8 mouse cellular contexts compared by ENCODE assay signal in genomic region chr10:42631754-42632452, GRCm38 (mm10). TPM values are rescaled to one million over a fixed set of nuclear protein-coding genes. Genes with fewer than 3 reads are reported as not detected.
DNase-seq lines count a peak whose midpoint lies in the region; ATAC-seq lines count a peak whose summit lies in the region.

No protein-coding gene starts in this region.

- H3K4me2 ChIP-seq in liver, embryonic 13.5 days, result peak overlapping the region; percentile 70
- H3K4me2 ChIP-seq in intestine, embryonic 16.5 days (ENCODE audit: low read depth, low read length), result peak overlapping the region; percentile 62; the same call in 1 of the 2 replicates
- peak overlapping the region; percentile 33 for H3K4me2 ChIP-seq in neural tube, embryonic 15.5 days

- H3K4me1 ChIP-seq in liver, embryonic 13.5 days (replicated peaks), result peaks cover 43% of the 10 kb centered on the region
- H3K4me1 ChIP-seq in forebrain, embryonic 10.5 days, result peaks cover 92% of the 10 kb centered on the region
- peaks cover 28% of the 10 kb centered on the region for H3K4me1 ChIP-seq in intestine, embryonic 16.5 days (ENCODE audit: control insufficient read depth, insufficient read depth, low read length)
- H3K4me1 ChIP-seq in neural tube, embryonic 15.5 days, result peaks cover 35% of the 10 kb centered on the region

- peaks cover 100% of the 10 kb centered on the region for H3K27me3 ChIP-seq in liver, embryonic 13.5 days
- peaks cover 100% of the 10 kb centered on the region for H3K27me3 ChIP-seq in forebrain, embryonic 10.5 days (ENCODE audit: poor library complexity, severe bottlenecking)
- peaks cover 78% of the 10 kb centered on the region for H3K27me3 ChIP-seq in intestine, embryonic 16.5 days (replicated peaks; ENCODE audit: control insufficient read depth, insufficient read depth, low read length)
- H3K27me3 ChIP-seq in neural tube, embryonic 15.5 days (replicated peaks), result peaks cover 92% of the 10 kb centered on the region

- H3K4me3 ChIP-seq in liver, embryonic 13.5 days (replicated peaks), result peak overlapping the region; percentile 57
- peak overlapping the region; percentile 58 for H3K4me3 ChIP-seq in forebrain, embryonic 10.5 days
- H3K4me3 ChIP-seq in intestine, embryonic 16.5 days (ENCODE audit: low read length), result 0 out of 2 replicates have a peak overlapping the region, but pooled peaks have one; percentile 12
- no peak overlapping the region; the same call in 1 of the 2 replicates for H3K4me3 ChIP-seq in neural tube, embryonic 15.5 days (replicated peaks)

- H3K9me3 ChIP-seq in liver, embryonic 13.5 days (replicated peaks), result no peaks in the 10 kb centered on the region
- H3K9me3 ChIP-seq in forebrain, embryonic 10.5 days, result no peaks in the 10 kb centered on the region
- H3K9me3 ChIP-seq in intestine, embryonic 16.5 days (ENCODE audit: control insufficient read depth, low read length), result no peaks in the 10 kb centered on the region
- no peaks in the 10 kb centered on the region for H3K9me3 ChIP-seq in neural tube, embryonic 15.5 days (replicated peaks)

- WGBS in liver, embryonic 13.5 days (ENCODE audit: insufficient replicate concordance), result 3% methylated on average over 42 of the region's 42 CpGs
- under 1% methylated on average over 42 of the region's 42 CpGs for WGBS in forebrain, embryonic 10.5 days
- WGBS in intestine, embryonic 16.5 days, result 1% methylated on average over 41 of the region's 42 CpGs
- whole genome bisulfite sequencing in neural tube, embryonic 15.5 days, result 2% methylated on average over 42 of the region's 42 CpGs

- no peak overlapping the region for H3K9ac ChIP-seq in liver, embryonic 13.5 days
- no peak overlapping the region for H3K9ac ChIP-seq in intestine, embryonic 16.5 days (ENCODE audit: low read depth, low read length)
- no peak overlapping the region for H3K9ac ChIP-seq in neural tube, embryonic 15.5 days (replicated peaks)

- H3K27ac ChIP-seq in liver, embryonic 13.5 days, result no peak overlapping the region
- peak overlapping the region; percentile 96 for H3K27ac ChIP-seq in forebrain, embryonic 10.5 days
- H3K27ac ChIP-seq in intestine, embryonic 16.5 days (ENCODE audit: low read length), result no peak overlapping the region
- no peak overlapping the region for H3K27ac ChIP-seq in neural tube, embryonic 15.5 days (replicated peaks)

- no peaks in the 10 kb centered on the region for H3K36me3 ChIP-seq in liver, embryonic 13.5 days
- no peaks in the 10 kb centered on the region for H3K36me3 ChIP-seq in forebrain, embryonic 10.5 days (replicated peaks)
- no peaks in the 10 kb centered on the region for H3K36me3 ChIP-seq in intestine, embryonic 16.5 days (ENCODE audit: control insufficient read depth, insufficient read depth, low read length)
- no peaks in the 10 kb centered on the region for H3K36me3 ChIP-seq in neural tube, embryonic 15.5 days

- DNase-seq in liver, embryonic 13.5 days, result no peak
- no peak for DNase-seq in liver
- peak; percentile 81 for DNase-seq in forebrain, embryonic 10.5 days (ENCODE audit: extremely low spot score, low spot score)
- no peak for DNase-seq in T-cell, adult 2 months (ENCODE audit: low spot score)
- DNase-seq in cerebellum, postnatal 14 days, result no peak
- DNase-seq in adrenal gland, postnatal 25 days, result no peak

- no peak for ATAC-seq in liver, embryonic 13.5 days (ENCODE audit: low read depth)
- ATAC-seq in intestine, embryonic 16.5 days, result no peak
- no peak for ATAC-seq in neural tube, embryonic 15.5 days (ENCODE audit: low FRiP score)

RNA-seq across cellular contexts. Expression of gene Ostm1, which starts 48.3 kb away (rescaled TPM):
- polyA plus RNA-seq in liver, embryonic 13.5 days (2015; fragmentation: Nextera tagmentation; extraction: Ambion mirVana), result 15.6 and 18.4 TPM in 2 replicates
- polyA plus RNA-seq in forebrain, embryonic 10.5 days (2016; fragmentation: Nextera tagmentation; extraction: Ambion mirVana), result 44.2 and 44.7 TPM in 2 replicates
- 17.0 and 19.4 TPM in 2 replicates for polyA plus RNA-seq in intestine, embryonic 16.5 days (2015; fragmentation: Nextera tagmentation; extraction: Ambion mirVana)
- polyA plus RNA-seq in neural tube, embryonic 15.5 days (2015; fragmentation: Nextera tagmentation; extraction: Ambion mirVana), result 33.7 and 36.1 TPM in 2 replicates
- 27.4 TPM in 2 replicates for total RNA-seq in adrenal gland, postnatal 25 days (2021)

RNA-seq across cellular contexts. Expression of gene Nr2e1, which starts 48.5 kb away (rescaled TPM):
- not detected in 2 replicates for polyA plus RNA-seq in liver, embryonic 13.5 days (2015; fragmentation: Nextera tagmentation; extraction: Ambion mirVana)
- 80.9 and 87.7 TPM in 2 replicates for polyA plus RNA-seq in forebrain, embryonic 10.5 days (2016; fragmentation: Nextera tagmentation; extraction: Ambion mirVana)
- not detected in 2 replicates for polyA plus RNA-seq in intestine, embryonic 16.5 days (2015; fragmentation: Nextera tagmentation; extraction: Ambion mirVana)
- polyA plus RNA-seq in neural tube, embryonic 15.5 days (2015; fragmentation: Nextera tagmentation; extraction: Ambion mirVana), result not detected in 2 replicates
- total RNA-seq in adrenal gland, postnatal 25 days (2021), result not detected in 2 replicates

Comparison
In these comparisons a context has a peak if more than half of its experiments do, and no peak if none do; other contexts are left out.
1. RNA of gene Nr2e1, which starts 48.5 kb away (polyA plus RNA-seq): 80.9 to 87.7 TPM in forebrain, embryonic 10.5 days; not detected in liver, embryonic 13.5 days, not detected in intestine, embryonic 16.5 days and not detected in neural tube, embryonic 15.5 days; every median in the first group is over 10 times any median in the second.
2. Peak in every context shown above with its lines, with median percentiles within 50 percentile points of each other: H3K4me2 ChIP-seq.